Mouse (Mus musculus) liver, embryonic 16.5 days (tissue): Measurements from ENCODE around the gene Cd5. TPM values are rescaled to one million over a fixed set of nuclear protein-coding genes. Genes with fewer than 3 reads are reported as not detected.

Source experiments
- polyA plus RNA-seq: library from polyadenylated mRNA; unstranded; fragments of >200 nt; fragmentation: Nextera tagmentation; extraction: Ambion mirVana; gene quantifications from 2 replicates; pipeline ENCODE4 v1.2.1, GENCODE M21; 2015

The Cd5 gene
- polyA plus RNA-seq, 1 experiment from 2014 or later = not detected

Other genes starting within 250 kb of the Cd5 start
- gene Cpsf7, start 213.7 kb downstream of the Cd5 start, polyA plus RNA-seq = 11.7 and 14.0 TPM in 2 replicates
- gene Sdhaf2, start 212.9 kb downstream of the Cd5 start, polyA plus RNA-seq = 23.2 and 28.3 TPM in 2 replicates
- gene Tmem216, start 182.8 kb downstream of the Cd5 start, polyA plus RNA-seq = 9.7 and 9.9 TPM in 2 replicates
- gene Cyb561a3, start 161.8 kb downstream of the Cd5 start, polyA plus RNA-seq = 17.0 and 19.6 TPM in 2 replicates
- gene Tmem138, start 161.6 kb downstream of the Cd5 start, polyA plus RNA-seq = 10.5 and 10.6 TPM in 2 replicates
- gene Ddb1, start 133.7 kb downstream of the Cd5 start, polyA plus RNA-seq = 170 and 176 TPM in 2 replicates
- 39.7 and 47.8 TPM in 2 replicates for gene Tkfc, start 133.3 kb downstream of the Cd5 start, polyA plus RNA-seq
- 13.5 and 16.0 TPM in 2 replicates for gene Vwce, start 104.8 kb downstream of the Cd5 start, polyA plus RNA-seq
- gene Pga5, start 60.9 kb downstream of the Cd5 start, polyA plus RNA-seq = 0.06 TPM in 1 of 2 replicates, not detected in the other
- gene Vps37c, start 50.3 kb downstream of the Cd5 start, polyA plus RNA-seq = 11.7 and 12.1 TPM in 2 replicates
- 0.04 TPM in 1 of 2 replicates, not detected in the other for gene Cd6, start 91.1 kb upstream of the Cd5 start, polyA plus RNA-seq
- 1.5 and 1.8 TPM in 2 replicates for gene Slc15a3, start 100.7 kb upstream of the Cd5 start, polyA plus RNA-seq
- gene Tmem132a, start 130.9 kb upstream of the Cd5 start, polyA plus RNA-seq = 2.7 and 3.1 TPM in 2 replicates
- 16.9 and 20.0 TPM in 2 replicates for gene Tmem109, start 143.0 kb upstream of the Cd5 start, polyA plus RNA-seq
- 11.7 and 12.2 TPM in 2 replicates for gene Prpf19, start 156.2 kb upstream of the Cd5 start, polyA plus RNA-seq
- not detected in 2 replicates for gene Zp1, start 181.6 kb upstream of the Cd5 start, polyA plus RNA-seq
- gene Ptgdr2, start 198.2 kb upstream of the Cd5 start, polyA plus RNA-seq = 0.04 and 0.05 TPM in 2 replicates
- gene Ccdc86, start 210.3 kb upstream of the Cd5 start, polyA plus RNA-seq = 9.0 and 9.1 TPM in 2 replicates
- 0.31 TPM in 1 of 2 replicates, not detected in the other for gene Ms4a10, start 235.7 kb upstream of the Cd5 start, polyA plus RNA-seq